Mouse (Mus musculus) kidney, embryonic 16.5 days (tissue): ENCODE results near the gene Arhgef1. TPM values are rescaled to one million over a fixed set of nuclear protein-coding genes. Genes with fewer than 3 reads are reported as not detected.

Source experiments
- ATAC-seq: fragments of 200-750 bp; cut with Nextera tagmentation; 2 replicates; pipeline ENCODE4 v1.8.0; 2017; ENCODE audit warnings: moderate TSS enrichment; ENCODE audit not compliant: low FRiP score, low TSS enrichment
- H3K27ac ChIP-seq: fragments of 300-500 bp; sonication (generic); 2 replicates; pipeline ENCODE4 v1.5.1; 2014; ENCODE audit warnings: low read length
- H3K27me3 ChIP-seq: fragments of 300-500 bp; sonication (generic); 2 replicates; pipeline ENCODE4 v1.6.1; 2014; ENCODE audit warnings: low read length, control low read depth, mixed read lengths; ENCODE audit not compliant: insufficient read depth
- H3K36me3 ChIP-seq: fragments of 300-500 bp; sonication (generic); 2 replicates; pipeline ENCODE4 v1.6.1; 2014; ENCODE audit warnings: low read length, control low read depth, mixed read lengths; ENCODE audit not compliant: insufficient read depth
- H3K4me1 ChIP-seq: fragments of 300-500 bp; sonication (generic); 2 replicates; pipeline ENCODE4 v1.6.1; 2014; ENCODE audit warnings: low read length, control low read depth, mixed read lengths; ENCODE audit not compliant: insufficient read depth
- H3K4me2 ChIP-seq: fragments of 300-500 bp; sonication (generic); replicated peaks from 2 replicates; pipeline ENCODE4 v1.6.1; 2014; ENCODE audit warnings: low read depth, low read length
- H3K4me3 ChIP-seq: fragments of 300-500 bp; sonication (generic); 2 replicates; pipeline ENCODE4 v1.5.1; 2014; ENCODE audit warnings: mild to moderate bottlenecking, low read length
- H3K9ac ChIP-seq: fragments of 300-500 bp; sonication (generic); replicated peaks from 2 replicates; pipeline ENCODE4 v1.6.1; 2014; ENCODE audit warnings: low read length
- H3K9me3 ChIP-seq: fragments of 300-500 bp; sonication (generic); 2 replicates; pipeline ENCODE4 v1.6.1; 2016; ENCODE audit warnings: low read length, control low read depth
- WGBS: fragments of 180-500 bp; shearing (Covaris S2); extraction: QIAGEN DNeasy Blood & Tissue Kit; methylation state at CpG from one replicate; pipeline ENCODE4 v1.1.7; 2014; 5-methylcytosine and 5-hydroxymethylcytosine counted together
- polyA plus RNA-seq: library from polyadenylated mRNA; unstranded; fragments of >200 nt; fragmentation: Nextera tagmentation; extraction: Ambion mirVana; gene quantifications from 2 replicates; pipeline ENCODE4 v1.2.1, GENCODE M21; 2015

The Arhgef1 gene
- polyA plus RNA-seq, 1 experiment from 2014 or later = 94.7 TPM

DNA sequence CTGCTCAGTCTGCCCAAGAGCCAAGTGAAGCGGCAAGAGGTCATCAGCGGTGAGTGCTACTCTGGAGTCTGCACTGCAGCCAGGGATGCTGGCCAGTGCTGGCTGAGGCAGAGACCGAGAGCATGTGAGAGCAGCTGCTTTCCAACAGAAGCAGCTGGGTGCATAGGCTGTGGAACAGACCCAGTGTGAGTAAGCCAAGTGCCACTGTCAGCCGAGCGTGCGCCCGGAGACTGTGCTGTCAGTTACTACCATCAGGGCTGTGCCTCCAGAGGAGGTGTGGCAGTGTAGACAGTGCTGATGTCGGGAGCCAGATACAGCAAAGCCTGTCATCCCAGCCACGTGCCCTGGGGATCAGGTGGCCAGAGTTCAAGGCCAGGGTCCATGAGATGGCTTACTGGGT, 17.0 kb downstream of the Arhgef1 start:
- H3K4me3 ChIP-seq = no peak overlapping the region
- no peak overlapping the region for H3K9ac ChIP-seq
- no peak overlapping the region for H3K4me2 ChIP-seq
- no peaks in the 10 kb centered on the region for H3K9me3 ChIP-seq
- 86% methylated on average over 9 of the region's 9 CpGs for WGBS
- no peak overlapping the region for H3K27ac ChIP-seq
- ATAC-seq = no peak
- H3K36me3 ChIP-seq = peaks cover 66% of the 10 kb centered on the region
- H3K27me3 ChIP-seq = no peaks in the 10 kb centered on the region
- no peaks in the 10 kb centered on the region for H3K4me1 ChIP-seq

GRCm38 (mm10) chr7:24930475-24930874, 27.8 kb downstream of the Arhgef1 start:
- WGBS = 60% methylated on average over 6 of the region's 6 CpGs

DNA sequence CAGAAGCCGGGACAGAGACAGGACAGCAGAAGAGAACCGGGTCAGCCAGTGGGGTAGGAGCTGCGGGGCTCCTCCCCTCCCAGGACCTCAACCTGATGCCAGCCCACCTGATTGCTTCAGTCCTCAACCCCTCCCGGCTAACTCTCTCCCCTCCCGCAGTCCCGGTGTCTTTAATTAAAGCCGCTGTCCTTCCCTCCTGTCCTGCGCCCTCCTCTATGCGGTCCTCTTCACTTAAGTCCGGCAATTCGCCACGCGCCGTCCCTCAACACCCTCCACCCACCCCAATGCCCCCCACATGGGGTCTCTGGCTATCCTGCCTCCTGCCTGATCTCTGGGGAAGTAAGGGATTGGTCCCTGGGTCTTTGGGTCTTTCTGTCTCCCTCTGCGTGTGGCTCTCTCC, 28.9 kb downstream of the Arhgef1 start:
- H3K4me1 ChIP-seq = peaks cover 6% of the 10 kb centered on the region; the same call in 1 of the 2 replicates
- H3K36me3 ChIP-seq = peaks cover 11% of the 10 kb centered on the region
- no peak overlapping the region for H3K9ac ChIP-seq
- no peak overlapping the region for H3K4me3 ChIP-seq
- no peak overlapping the region for H3K4me2 ChIP-seq
- 0% methylated on average over 13 of the region's 15 CpGs for WGBS
- H3K9me3 ChIP-seq = no peaks in the 10 kb centered on the region
- H3K27me3 ChIP-seq = peaks cover 80% of the 10 kb centered on the region
- no peak; the same call in 1 of the 2 replicates for ATAC-seq
- no peak overlapping the region for H3K27ac ChIP-seq

More at GRCm38 (mm10) chr7:24930475-24930874, 27.8 kb downstream of the Arhgef1 start:
- H3K9me3 ChIP-seq = no peaks in the 10 kb centered on the region
- peaks cover 23% of the 10 kb centered on the region for H3K36me3 ChIP-seq
- no peak overlapping the region for H3K4me2 ChIP-seq
- no peak overlapping the region for H3K9ac ChIP-seq
- ATAC-seq = no peak
- H3K27me3 ChIP-seq = peaks cover 68% of the 10 kb centered on the region
- no peak overlapping the region for H3K27ac ChIP-seq
- H3K4me1 ChIP-seq = peaks cover 6% of the 10 kb centered on the region; the same call in 1 of the 2 replicates
- no peak overlapping the region for H3K4me3 ChIP-seq

- no peak overlapping the region for H3K9ac ChIP-seq
- no peak for ATAC-seq
- 3% methylated on average over 6 of the region's 6 CpGs for WGBS
- no peak overlapping the region for H3K4me3 ChIP-seq
- peaks cover 9% of the 10 kb centered on the region for H3K4me1 ChIP-seq
- no peaks in the 10 kb centered on the region for H3K9me3 ChIP-seq
- H3K36me3 ChIP-seq = no peaks in the 10 kb centered on the region
- H3K4me2 ChIP-seq = no peak overlapping the region
- H3K27me3 ChIP-seq = peaks cover 83% of the 10 kb centered on the region
- H3K27ac ChIP-seq = no peak overlapping the region
Observed at GRCm38 (mm10) chr7:24943641-24944040, 40.9 kb downstream of the Arhgef1 start.

GRCm38 (mm10) chr7:24944257-24944950, 41.7 kb downstream of the Arhgef1 start, which contains the start of gene Gm4881:
Gene Gm4881 (minus strand): TSS chr7:24944494.
- H3K36me3 ChIP-seq = no peaks in the 10 kb centered on the region
- no peak for ATAC-seq
- H3K4me3 ChIP-seq = peak within 1 kb of the TSS; percentile 45
- H3K27me3 ChIP-seq = peaks cover 90% of the 10 kb centered on the region
- no peak within 1 kb of the TSS for H3K9ac ChIP-seq
- peaks cover 9% of the 10 kb centered on the region for H3K4me1 ChIP-seq
- peak within 1 kb of the TSS; percentile 59 for H3K4me2 ChIP-seq
- no peaks in the 10 kb centered on the region for H3K9me3 ChIP-seq
- under 1% methylated on average over 70 of the region's 72 CpGs for WGBS
- H3K27ac ChIP-seq = no peak within 1 kb of the TSS

DNA sequence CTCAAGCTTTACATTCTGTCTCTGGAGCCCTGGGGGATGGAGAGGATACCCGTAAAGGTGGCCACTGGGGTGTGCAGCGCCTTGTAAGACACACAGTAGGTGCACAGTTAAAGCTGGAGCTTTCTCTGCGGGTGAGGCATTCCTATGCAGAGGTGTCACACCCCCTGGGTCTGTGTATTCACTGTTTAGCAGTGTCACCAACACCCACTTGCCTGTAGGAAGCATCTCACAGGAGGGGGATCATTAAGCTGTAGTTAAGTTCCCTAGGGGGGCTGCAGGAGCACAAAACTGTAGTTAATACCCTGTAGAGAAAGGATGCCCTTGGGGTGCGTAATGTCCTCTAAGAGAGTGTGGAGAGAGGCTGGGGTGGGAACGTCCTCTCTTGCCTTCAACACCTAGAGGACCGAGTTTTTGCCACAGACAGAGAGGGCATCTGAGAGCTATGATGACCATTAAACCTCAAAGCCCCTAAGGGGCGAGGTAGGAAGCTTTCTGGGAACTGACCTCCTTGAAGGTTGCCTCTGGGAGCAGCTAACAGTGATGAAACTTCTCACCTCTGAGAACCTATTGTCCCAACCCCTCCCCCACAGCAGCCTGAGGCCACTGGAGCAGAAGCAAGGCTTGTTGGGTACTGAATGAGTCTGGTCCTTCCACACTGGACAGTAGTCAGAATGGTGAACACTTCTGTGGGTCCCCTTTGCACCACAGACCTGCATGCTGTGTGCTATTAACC, 44.8 kb downstream of the Arhgef1 start:
- Histone ChIP-seq H3K4me3 (no peak overlapping the region), H3K9ac (no peak overlapping the region), H3K4me2 (no peak overlapping the region), H3K27ac (no peak overlapping the region), H3K4me1 (peaks cover 9% of the 10 kb centered on the region), H3K9me3 (no peaks in the 10 kb centered on the region), H3K36me3 (no peaks in the 10 kb centered on the region), H3K27me3 (peaks cover 100% of the 10 kb centered on the region)
- WGBS = 3% methylated on average over 7 of the region's 7 CpGs
- no peak for ATAC-seq

GRCm38 (mm10) chr7:24948774-24949173, 46.1 kb downstream of the Arhgef1 start:
- WGBS = 1% methylated on average over 24 of the region's 29 CpGs
- Histone ChIP-seq H3K27me3 (peaks cover 100% of the 10 kb centered on the region), H3K36me3 (no peaks in the 10 kb centered on the region), H3K9ac (no peak overlapping the region), H3K9me3 (no peaks in the 10 kb centered on the region), H3K4me3 (no peak overlapping the region), H3K4me2 (no peak overlapping the region), H3K27ac (no peak overlapping the region), H3K4me1 (peaks cover 9% of the 10 kb centered on the region)
- no peak for ATAC-seq

DNA sequence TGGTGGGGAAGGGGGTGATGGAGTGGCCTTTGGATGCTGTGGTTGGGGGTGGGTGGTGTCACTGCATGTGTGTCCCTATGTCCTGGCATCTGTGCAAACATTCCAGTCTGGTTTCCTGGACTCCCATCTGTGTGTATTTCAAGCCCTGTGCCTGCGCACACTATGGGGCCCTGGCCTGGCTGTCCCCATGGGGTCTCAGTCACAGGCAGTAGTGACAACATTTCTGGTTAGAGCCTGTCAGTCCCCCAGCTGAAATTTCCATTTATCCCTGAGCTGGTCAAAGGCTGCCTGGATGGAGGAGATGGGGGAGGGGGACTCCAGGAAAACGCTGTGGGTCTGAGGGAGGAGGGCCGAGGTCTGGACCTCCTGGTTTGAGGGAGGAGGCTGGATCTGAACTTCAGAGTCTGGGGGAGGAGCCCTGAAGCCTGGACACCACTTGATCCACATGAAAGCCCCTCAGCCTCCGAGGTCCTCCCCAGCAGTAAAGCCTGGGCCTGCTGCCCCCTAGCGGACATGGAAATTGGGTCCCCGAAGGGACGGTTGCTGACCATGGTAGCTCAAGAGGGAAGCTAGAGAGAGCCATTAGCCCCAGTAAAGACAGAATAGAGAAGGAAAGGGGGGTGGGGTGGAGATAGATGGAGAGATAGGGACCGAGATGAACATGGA, 47.4 kb downstream of the Arhgef1 start:
- Histone ChIP-seq H3K9ac (no peak overlapping the region), H3K9me3 (no peaks in the 10 kb centered on the region), H3K27ac (no peak overlapping the region), H3K4me1 (peaks cover 11% of the 10 kb centered on the region; the same call in 1 of the 2 replicates), H3K4me2 (no peak overlapping the region), H3K27me3 (peaks cover 99% of the 10 kb centered on the region), H3K36me3 (no peaks in the 10 kb centered on the region), H3K4me3 (no peak overlapping the region)
- ATAC-seq = peak; percentile 60
- WGBS = 0% methylated on average over 8 of the region's 8 CpGs

DNA sequence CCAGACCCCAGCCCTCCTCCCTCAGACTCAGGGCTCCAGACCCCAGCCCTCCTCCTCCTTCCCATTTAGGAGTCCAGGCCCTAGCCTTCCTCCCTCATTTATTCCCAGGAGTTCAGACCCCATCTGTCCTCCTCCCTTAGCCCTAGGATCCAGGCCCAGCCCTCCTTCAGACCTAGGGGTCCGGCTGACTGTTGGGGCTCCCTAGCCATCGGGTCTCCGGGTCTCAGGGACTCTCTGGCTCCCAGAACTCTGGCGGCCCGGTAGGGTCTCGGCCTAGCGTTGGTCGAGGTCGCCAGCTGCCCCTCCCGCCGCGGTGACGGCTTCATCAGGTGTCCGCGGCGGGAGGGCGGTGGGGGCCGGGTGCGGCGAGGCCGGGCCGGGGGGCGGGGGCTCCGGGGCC, 51.3 kb downstream of the Arhgef1 start:
- H3K36me3 ChIP-seq = no peaks in the 10 kb centered on the region
- 2% methylated on average over 24 of the region's 24 CpGs for WGBS
- H3K27me3 ChIP-seq = peaks cover 80% of the 10 kb centered on the region
- ATAC-seq = no peak; the same call in 1 of the 2 replicates
- H3K4me1 ChIP-seq = peaks cover 11% of the 10 kb centered on the region; the same call in 1 of the 2 replicates
- no peak overlapping the region for H3K27ac ChIP-seq
- H3K9ac ChIP-seq = peak overlapping the region; percentile 65
- H3K4me3 ChIP-seq = peak overlapping the region; percentile 50
- H3K9me3 ChIP-seq = no peaks in the 10 kb centered on the region
- H3K4me2 ChIP-seq = peak overlapping the region; percentile 72
